Mouse (Mus musculus) urinary bladder, postnatal 36 days (tissue): Measurements from ENCODE around the gene Gapdh.

ENCODE experiments used
- DNase-seq, 2 experiments: peaks; one replicate each; pipeline ENCODE4 v3.0.0; 2022; ENCODE audit warnings: low spot score in 2 of 2, mixed read lengths in 1 of 2

Gapdh gene

DNA sequence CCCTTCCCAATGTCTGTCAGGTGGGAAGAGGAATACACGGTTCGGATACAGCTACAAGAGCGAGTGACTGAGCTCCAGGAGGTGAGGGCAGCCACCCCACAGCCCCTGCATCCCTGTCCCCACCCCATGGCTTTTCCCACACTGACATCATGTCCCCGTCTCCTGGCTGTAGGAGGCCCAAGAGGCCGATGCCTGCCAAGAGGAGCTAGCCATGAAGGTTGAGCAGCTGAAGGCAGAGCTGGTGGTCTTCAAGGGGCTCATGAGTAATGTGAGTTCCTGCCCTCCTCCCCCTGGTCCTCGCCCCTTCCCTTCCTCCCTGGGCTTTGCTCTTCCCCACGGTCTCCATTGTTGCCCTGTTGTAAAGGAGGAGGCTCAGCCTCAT is 16.7 kb downstream of the Gapdh start:
- no peak for DNase-seq

DNA sequence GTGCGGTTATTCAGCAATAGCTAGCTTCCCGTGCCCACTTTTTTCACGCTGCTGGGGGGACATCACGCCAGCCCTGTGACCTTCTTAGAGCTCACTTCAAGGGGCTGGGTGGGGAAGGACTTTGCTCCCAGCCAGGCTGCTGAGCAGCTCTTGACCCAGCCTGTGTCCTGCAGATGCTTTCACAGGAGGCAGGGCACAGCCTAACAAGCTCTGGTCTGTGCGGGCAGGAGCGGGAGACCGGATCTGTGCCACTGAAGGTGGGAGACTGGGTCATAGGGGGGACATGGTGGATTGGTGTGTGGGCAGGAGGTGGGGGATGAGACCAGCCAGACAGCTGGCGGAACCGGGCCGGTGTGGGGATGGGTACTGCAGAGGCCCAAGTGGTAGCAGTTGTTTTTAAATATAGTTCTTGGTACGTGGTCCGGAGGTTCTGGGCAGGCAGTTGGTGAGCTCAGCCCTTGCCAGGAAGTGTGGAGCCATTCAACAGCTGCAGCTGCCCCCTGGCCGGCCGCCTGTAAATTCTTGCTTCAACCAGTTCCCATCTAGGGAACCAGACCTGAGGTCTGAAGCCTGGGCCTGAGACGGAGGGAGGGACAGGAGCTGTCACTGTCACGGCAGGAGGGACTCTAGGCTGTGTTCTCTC is 17.2 kb downstream of the Gapdh start:
- no peak for DNase-seq

DNA sequence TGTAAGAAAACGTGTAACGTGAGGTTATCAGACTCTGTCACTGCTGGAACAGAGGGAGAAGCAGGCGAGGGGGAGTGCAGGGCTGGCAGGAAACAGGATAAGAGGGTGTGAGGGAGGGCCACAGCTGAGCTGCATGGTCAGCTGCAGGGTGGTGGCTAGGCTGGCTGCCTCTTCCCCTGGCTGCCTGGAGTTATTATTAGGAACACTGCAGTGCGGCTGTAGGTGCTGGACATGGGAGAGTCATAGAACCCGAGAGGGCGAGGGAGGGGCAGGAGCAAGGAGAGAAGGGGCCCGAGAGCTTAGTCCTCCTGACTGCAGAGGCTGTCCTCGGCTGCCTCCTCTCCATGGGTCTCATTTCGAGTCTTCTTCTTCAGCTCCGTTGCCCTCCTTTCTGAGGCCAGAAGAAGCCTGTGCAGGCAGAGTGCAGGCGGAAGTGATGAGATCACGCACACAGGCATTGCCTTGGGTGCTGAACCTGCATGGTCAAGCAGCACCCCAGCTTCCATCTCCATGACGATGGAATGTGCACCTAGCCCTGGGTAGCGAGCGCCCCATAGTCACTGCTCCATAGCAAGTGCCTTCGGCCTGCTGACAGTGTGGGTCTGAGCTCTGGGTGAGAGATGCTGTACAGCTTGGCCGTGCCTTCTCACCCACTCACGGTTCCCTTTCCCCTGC is 17.9 kb downstream of the Gapdh start:
- no peak for DNase-seq

DNA sequence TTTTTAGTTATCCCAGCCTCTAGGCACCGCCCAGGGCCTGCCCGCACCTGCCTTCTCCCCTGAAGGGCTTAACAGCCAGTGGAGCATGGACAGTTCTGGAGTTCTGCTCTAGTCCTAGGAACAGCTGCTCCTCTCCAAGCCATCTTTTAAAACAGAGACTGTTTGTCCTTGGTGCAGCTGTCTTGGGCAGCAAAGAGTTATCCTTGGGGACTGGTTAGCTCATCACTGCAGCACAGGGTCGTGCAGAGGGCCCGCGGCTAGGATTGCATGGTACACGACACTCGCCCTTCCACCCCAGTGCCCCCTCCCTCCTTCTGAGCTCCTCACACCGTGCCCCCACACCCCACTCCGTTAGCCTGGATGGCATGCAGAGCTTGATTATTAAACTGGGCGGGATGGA is 18.9 kb downstream of the Gapdh start:
- DNase-seq: no peak

DNA sequence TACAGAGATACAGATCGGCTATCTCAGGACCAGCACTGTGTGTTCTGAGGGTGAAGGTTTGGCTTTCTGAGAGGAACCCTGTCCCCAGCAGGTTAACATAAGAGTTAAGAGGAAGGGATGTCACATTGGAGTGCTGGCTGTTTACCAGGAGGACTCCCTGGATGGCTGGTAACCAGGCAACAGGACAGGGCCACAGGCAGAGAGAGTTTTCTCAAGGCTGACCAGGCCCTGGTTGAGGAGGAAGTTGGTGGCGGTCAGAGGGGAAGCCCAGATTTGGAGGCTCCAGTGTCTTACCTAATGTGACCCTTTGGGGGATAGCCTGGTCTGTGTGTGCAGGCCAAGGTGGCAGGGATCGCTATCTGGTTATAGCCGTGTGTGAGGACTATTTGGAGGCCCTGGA is 19.5 kb downstream of the Gapdh start:
- no peak for DNase-seq

DNA sequence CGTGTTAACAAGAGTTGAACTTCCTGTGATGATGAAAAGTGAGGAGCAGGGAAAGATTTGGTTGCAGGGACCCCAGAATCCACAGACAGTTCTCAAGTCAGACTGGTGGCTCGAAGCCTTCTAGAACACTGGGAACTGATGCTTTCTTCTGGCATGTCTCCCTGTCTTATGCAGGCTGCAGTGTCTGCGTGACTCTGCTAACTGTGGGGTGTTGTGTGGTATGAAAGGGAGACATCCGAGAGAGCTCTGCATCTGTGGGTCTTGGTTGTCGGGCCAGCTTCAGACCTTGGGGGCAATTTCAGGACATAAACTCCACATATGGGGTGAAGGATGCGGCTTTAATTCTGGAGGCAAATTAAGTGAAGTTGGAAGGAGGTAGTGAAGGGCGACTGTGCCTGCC is 20.1 kb downstream of the Gapdh start:
- DNase-seq: no peak

DNA sequence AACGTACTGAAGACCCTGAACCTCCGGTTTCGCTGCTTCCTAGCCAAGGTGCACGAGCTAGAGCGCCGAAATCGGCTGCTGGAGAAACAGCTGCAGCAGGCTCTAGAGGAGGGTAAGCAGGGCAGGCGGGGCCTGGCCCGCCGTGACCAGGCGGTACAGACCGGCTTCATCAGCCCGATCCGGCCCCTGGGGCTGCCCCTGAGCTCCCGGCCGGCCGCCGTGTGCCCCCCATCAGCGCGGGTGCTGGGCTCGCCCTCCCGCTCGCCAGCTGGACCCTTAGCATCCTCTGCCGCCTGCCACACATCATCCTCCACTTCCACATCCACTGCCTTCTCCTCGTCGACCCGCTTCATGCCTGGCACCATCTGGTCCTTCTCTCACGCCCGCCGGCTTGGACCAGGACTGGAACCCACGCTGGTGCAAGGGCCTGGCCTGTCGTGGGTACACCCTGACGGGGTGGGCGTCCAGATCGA is 20.8 kb downstream of the Gapdh start:
- DNase-seq: no peak

DNA sequence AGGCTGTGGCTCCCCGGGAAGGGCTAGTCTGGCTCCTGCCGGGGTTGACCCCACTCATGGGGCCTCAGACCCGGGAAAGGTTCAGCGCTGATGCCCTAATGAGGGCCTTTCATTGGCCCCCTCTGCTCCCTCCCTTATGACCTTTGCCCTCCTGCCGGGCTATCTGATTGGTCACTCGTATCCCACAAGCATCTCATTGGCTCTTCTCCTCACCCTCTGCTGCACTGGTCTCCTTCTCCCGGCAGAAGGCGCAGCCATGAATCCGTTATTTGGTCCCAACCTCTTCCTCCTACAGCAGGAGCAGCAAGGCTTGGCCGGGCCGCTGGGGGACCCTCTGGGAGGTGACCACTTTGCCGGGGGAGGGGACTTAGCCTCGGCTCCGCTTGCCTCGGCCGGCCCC is 21.3 kb downstream of the Gapdh start, which contains the start of gene Iffo1:
Iffo1 (plus strand) TSS at position 241 of the 400 bp plus-strand sequence.
- DNase-seq: peak; percentile 64 to 86

DNA sequence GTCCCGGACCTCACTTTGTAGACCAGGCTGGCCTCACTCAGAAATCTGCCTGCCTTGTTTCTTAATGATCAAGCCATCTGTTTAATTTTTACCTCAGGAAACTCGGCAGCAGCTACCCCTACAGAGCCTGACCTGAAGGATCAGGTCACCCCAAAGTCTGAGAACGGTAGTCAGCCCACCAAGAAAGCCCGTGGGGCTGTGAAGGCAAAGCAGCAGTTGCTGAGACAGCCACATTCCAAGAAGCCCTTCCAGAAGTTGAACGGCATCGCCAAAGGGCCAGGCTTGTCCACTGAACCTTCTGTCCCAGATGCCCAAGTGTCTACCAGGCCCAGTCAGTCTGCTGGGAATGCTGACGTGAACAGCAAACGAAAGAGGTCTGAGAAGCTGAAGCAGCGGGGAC is 22.4 kb downstream of the Gapdh start:
- no peak for DNase-seq

DNA sequence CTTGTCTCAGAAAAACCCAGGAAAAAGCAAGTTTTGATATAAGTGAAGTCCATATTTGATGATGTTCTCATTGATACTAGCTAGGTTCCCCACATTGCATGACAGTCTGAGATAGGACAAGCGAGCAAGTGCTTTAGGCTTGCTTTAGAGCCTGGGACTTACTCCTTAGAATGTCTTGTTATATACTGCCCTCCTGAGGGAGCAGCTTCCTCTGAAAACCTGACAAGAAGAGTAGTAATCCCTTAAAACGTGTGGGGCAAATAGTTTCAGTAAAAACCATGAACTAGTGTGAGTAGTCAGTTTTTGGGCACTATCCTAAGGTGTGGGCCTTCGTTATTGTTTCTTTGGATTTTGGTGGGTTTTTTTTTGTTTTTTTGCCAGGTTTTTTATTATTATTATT is 23.1 kb downstream of the Gapdh start:
- DNase-seq: no peak

DNA sequence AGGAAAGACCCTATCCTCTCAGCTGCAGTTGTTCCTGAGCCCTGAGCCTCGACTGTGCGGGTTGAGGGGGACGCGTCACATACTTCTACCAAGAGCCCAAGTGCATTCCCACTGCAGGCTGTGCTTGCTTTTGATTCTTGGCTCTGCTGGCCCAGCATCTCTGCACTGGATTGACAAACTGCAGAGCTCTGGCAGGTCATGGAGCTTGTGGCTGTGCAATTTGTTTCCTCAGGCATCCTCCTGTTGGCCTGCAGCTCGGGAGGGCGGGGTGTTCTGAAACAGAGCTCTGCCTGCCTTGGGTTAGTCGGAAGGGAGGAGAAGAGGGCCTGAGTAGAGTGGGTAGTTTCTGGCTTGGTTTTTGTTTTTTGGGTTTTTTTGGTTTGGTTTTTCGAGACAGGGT is 23.8 kb downstream of the Gapdh start:
- no peak for DNase-seq

DNA sequence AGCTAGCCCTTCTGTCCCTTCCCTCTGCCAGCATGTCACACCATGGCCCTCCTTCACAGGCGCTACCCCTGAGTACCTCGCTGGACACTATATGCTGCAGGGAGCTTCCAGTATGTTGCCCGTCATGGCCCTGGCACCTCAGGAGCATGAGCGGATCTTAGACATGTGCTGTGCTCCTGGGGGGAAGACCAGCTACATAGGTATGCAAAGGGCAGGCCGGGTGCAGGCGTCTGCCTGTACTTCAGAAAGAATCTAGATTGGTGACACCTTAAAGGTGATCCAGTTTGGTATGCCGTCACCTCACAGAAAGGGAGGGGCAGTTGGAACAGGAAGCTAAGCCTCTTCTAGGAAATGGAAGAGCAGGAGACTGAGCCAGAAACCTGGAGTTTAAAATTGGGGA is 26.5 kb downstream of the Gapdh start:
- no peak for DNase-seq

DNA sequence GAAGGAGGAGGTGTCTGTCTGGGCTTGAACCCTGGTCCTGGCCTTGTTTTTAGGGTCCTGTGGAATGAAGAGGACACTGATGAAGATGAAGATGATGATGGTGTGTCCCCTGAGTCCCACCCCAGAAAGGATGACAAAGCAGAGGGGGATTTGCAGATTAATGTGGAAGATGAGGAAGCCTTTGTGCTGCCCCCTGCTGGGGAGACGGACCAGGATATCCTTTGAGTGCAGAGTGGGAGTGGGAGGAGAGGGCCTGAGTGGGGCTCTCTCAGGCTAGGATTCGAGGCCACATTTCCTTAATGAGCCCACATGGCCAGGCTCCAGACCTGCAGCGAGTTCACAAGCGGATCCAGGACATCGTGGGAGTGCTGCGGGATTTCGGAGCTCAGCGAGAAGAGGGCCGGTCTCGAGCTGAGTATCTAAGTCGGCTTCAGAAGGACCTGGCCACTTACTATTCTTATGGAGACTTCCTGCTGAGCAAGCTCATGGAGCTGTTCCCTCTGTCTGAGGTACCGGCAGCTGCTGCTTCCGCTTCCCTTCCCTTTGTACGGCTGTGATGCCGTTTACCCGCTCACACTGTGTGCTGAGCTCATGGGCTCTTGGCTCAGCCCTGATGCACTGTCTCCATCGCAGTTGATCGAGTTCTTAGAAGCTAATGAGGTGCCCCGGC is 29.1 kb downstream of the Gapdh start:
- no peak for DNase-seq

DNA sequence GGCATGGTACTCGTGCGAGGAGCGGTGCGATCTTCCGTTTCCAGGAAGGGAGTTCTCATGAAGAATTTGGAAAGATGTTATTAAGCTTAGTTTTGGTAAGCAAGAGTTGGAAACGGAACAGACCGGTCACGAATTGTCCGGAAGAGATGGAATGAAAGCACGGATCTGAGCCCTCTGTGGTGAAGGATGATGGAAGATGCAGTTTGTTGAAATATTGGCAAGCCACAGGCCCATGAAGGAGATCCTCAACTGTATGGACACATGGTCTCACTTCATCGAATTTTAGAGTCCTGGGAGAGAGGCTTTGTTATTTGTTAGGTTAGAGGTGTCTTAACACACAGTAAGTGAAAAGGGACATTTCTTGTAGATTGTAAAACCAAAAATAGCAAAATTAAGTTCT is 33.8 kb downstream of the Gapdh start:
- DNase-seq: no peak

DNA sequence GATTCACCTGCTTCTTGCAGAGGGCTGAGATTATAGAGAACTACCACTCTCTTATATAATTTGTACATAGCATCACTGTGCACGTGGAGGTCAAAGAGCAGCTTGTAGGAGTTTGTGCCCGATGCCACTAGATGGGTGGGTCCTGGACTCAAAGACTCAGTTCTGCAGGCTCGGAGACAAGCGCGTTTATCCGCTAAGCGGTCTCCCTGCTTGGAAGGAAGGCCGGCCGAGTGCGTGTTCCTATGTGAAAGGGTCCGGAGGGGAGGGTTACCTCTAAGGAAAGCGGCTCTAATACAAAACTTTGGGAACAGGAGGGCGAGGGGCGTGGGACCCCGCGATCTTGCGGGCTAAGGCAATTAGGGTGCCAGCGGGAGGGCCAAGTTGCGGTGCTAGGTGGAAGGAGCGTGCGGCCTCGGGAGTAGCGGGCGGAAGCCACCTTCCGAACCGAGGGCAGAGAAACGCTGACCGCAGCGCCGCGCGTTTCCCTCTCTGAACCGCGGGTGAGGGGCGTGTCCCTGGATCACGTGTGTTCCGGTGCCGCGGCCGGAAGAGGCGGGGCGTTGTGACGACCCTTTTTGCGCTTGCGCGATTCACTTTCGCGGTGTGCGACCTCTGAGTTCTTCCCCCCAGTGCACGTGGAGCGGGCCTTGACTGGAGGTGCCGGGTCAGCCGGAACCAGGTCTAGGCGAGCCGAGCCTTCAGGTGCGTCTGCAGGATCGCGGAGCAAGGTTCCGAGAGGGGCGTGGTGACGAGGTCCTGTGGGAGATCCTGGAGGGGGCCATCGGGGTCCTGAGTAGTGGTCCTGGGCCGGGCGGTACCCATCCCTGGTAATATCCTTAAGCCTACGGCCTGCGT is 34.7 kb downstream of the Gapdh start, which contains the start of gene Nop2:
Nop2 (plus strand) TSS at position 608 of the 855 bp plus-strand sequence.
- DNase-seq: peak; percentile 71 to 87

DNA sequence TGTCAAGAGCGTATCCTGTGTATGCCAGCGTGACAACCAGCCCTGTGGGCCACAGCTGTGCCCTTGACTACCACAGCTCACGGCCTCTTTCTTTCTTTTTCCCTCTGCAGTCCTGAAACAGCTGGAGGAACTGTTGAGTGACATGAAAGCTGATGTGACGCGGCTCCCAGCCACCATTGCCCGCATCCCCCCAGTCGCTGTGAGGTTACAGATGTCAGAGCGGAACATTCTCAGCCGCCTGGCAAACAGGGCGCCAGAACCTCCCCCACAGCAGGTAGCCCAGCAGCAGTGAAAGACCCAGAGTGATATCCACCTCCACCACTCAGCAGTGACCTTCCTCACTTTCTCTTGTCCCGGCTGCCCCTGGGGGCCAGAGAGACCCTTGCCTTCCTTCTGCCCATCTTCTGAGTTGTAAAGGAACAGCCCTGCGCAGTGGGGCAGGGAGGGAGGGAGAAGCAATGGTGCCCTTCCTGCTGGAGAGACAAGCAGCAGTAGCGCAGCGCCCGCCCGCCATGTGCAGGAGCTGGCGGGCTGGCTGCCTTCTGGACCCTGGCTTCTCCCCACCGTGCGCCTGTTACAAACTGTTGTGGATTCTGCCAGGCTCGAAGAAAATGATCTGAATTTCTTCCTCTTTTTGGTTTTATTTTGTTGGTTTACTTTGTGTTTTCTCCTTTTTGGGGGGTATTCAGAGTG is 36.4 kb downstream of the Gapdh start:
- no peak for DNase-seq

DNA sequence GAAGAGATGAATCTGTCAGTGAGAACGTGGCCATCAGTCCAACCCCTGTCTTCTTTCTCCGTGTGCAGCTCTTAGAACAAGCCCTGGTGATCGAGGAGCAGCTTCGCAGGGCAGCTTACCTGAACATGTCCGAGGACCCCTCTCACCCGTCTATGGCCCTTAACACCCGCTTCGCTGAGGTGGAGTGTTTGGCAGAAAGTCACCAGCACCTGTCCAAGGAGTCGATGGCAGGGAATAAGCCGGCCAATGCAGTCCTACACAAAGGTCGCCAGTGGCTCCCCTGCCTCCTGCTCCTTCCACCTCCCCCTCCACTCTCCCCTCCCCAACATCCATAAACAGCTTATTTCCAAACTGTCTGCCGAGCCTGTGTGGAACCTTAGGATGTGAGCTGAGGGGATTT is 37.5 kb downstream of the Gapdh start:
- no peak for DNase-seq

DNA sequence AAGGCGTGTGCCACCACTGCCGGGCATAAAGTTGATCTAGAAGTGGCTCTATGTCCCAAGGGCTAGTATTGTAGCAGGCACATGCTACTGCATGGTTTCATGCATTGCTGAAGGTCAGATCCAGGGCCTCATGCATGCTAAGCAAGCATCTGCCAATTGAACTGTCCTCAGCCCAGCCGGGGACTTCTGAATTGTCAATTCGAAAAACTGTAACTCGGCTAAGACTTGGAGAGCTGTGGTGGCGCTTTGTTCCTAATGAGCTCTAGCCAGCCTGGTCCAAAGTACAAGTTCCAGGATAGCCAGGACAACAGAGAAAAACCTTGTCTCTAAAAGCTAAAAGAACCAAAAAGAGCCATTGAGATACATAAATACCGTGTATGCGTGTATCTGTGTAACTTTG is 46.9 kb downstream of the Gapdh start:
- DNase-seq: no peak

DNA sequence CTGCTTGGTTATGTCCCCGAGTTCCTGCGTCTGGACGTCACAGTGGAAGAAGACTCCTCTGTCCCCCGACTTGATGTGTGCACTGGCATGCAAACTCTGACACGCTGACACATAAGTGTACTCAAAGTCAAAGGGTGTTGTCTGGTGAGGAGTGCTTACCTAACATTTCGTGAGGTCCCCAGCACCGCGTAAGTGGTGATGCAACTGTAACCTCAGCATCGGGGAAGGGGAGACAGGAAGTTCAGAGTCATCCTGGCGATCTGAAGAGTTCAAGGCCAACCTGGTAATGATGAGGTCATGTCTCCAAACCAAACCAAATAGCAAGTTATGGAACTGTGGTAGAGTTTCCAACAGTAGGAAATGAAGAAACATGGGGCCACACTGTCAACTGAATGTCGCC is 53.7 kb downstream of the Gapdh start:
- DNase-seq: no peak
